Mouse (Mus musculus): ENCODE measurements around the gene Serbp1.

Serbp1 gene

GRCm38 (mm10) chr6:67235649-67236048 lies 2.3 kb upstream of the Serbp1 start:
- no peak for DNase-seq

DNA sequence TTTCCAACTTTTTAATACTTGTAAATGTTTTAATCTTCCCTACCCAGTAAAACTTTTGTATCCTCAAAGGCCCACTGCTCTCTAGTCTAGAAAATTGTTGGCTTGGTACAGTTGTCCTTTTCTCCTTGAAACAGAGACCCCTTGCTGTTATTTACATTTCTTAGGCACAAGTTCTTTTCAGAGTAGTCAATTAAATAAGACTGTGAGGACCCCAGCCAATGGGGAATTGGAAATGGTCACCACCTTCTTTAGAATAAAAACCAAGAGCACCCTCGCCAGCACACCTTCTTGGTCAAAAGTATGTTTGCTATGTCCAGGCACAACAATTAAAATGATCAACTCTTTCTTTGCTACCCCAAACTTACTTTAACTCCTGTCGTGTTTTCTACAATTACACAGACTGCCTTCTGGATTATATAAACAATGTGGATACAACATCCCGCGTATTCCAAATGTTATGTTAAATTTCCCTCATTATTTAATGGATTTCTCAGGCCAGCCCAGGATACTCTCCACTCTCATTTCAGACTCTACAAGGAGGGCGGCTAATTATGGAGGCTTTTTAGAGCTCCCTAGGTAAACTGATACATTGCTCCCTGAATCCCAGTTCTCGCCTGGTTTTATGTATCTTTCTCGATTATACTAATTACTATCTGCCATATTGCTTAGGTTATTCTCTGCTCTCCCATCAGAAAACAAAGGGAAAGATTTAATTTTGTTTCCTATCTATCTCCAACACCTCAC lies 1.3 kb upstream of the Serbp1 start:
- DNase-seq = no peak

- no peak for DNase-seq
These were observed 3.3 kb downstream of the Serbp1 start for GRCm38 (mm10) chr6:67241263-67241662.

DNA sequence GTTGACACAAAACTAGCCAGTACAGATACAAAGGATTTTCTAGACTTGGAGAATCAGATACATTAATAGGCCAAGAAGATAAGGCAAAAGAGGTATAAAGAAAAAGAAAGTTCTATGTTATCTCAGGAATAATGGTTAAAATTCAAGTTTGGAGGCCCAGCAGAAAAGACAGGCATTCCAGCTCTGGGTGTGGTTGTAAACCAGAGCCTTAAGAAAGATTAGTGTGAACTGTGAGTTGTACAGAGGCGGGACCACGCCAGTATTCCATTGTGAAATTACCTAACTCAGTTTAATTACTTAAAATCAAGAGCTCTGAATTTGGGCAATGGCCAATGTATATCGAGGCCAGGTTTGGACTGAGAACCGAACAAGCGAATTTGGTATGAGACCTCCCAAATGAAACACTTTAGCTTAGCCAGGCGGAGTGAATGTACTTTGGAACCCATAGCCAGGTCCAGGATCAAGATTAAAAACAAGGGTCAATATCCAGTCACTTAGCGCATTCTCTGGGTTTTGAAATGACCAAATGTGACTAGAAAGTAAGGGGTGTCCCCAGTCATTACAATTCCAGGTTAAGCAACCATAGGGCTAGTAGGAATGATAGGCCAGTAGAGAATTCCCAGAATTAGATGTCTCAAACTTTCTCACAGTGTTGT lies 5.9 kb downstream of the Serbp1 start:
- DNase-seq = no peak

- no peak for DNase-seq
These were observed 6.5 kb downstream of the Serbp1 start for GRCm38 (mm10) chr6:67244451-67244850.

DNA sequence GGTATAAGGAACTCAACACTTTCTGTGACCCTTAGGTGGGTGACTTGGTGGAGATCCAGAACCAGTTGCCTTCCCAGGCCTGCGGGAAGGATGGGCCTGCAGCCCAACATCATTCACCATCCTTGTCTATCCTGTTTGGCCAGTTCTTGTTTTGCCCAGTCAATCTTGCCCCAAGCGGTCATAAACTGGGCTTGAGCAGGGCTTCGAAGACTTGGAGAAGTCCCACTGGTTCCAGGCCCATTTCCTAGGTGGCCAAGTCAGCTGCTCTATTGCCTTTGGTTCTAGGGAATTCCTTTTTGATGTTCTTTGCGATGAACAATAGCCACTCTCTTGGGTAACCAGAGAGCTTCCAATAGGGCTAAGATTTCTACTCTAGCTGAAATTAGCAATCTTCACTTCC lies 13.1 kb downstream of the Serbp1 start:
- DNase-seq = no peak

- DNase-seq = no peak
These were observed 27.0 kb downstream of the Serbp1 start for GRCm38 (mm10) chr6:67264935-67265334.

DNA sequence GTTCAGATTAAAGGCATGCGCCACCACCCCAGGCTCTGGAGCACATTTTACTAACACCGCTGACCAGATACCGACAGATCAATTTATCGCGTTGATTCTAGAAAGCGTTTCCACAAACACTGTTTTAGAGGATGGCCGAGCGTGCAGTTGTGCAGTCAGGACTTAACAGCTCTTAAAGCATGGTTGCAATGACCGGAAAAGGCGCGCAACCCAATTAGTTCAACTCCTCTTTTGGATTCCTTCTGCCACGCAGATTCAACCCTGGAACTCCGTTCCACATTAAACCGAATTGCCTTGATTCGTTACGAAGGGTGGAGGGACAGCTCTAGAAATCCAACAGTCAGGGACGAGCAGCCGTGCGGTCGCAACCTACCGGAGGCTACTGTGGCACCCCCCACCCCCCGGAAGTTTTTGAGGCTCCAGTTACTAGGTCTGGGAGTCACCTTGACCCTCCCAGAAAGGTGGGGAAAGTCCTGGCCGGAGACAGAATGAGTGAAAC lies 28.2 kb downstream of the Serbp1 start:
- DNase-seq = no peak

- DNase-seq = peak; percentile 94 to 96
These were observed 28.9 kb downstream of the Serbp1 start for GRCm38 (mm10) chr6:67266664-67267407.

DNA sequence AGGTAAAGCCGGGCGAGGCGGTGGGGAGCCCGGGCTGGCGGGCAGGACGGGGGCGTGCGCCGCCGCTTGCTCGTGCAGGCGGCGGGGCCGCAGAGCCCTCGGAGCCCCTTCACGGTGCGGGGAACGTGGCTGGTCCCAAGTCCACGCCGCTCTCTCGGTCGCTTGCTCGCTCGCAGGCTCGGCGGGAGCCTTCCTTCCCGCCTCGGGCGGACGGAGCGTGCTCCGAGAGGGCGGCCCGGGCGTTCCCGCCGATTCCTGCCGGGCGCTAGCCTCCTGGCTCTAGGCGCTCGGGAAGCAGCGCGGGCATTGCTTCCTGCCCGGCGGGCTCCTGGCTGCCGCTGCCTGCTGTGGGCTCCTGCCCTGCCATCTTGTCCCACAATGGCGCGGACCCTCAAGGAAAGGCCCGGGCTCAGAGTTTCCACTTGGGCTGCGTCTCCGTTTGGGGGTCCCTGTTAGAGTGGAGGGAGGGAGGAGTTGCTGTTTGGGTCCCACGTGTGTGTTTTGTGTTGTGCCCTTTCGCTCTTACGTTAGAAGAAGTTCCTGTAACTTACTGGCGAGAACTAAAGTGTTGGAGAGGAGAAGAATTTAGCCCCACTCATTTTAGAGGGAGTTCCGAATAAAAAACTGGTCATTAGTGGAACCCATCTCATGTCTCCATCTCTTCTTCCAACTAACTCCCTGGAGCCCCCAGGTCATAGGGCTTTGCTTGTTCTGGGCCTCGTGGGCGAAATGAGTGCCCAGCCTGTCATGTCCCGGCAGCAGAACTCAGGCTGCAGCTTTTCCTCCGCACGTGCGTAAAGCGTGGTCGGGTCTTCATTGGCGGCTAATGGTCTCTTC lies 29.6 kb downstream of the Serbp1 start:
- peak; percentile 8 to 39 for DNase-seq

GRCm38 (mm10) chr6:67268245-67268612 lies 30.3 kb downstream of the Serbp1 start:
- no peak for DNase-seq

DNA sequence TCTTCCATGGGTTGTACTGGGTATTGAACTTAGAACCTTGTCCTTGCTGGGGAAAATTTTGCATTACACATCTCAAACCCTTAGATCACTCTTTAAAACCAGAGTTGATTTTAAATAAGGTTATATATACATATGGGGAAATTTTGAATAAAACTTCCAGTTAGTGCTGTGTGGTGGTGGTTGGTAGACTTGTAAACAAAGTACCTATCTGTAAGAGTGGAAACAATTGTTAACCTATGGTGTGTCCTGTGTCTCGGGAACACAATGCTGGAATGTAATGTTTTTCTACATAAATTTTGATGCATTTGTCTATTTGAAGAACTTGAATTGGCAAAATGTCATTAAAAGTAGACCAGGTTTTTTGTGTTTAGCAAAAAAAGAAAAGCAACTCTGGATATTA lies 31.0 kb downstream of the Serbp1 start:
- no peak for DNase-seq

DNA sequence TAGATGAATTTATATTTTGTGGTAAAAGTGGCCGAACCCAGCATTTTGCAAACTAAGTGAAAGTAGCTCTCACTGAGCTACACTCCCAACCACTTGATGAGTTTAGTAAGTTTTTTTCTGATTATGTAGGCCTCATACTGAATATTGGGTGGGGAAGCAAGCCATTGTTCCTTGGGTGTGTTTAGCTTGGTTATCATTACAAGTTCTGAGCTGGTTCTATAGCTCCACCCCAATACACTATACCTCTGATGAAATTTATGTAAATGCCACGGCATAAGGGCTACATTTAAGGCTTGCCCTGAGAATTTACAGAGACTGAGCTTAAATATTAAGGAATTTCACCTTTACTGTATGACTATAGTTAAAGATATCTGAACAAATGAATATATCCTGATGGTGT lies 31.5 kb downstream of the Serbp1 start:
- no peak for DNase-seq

DNA sequence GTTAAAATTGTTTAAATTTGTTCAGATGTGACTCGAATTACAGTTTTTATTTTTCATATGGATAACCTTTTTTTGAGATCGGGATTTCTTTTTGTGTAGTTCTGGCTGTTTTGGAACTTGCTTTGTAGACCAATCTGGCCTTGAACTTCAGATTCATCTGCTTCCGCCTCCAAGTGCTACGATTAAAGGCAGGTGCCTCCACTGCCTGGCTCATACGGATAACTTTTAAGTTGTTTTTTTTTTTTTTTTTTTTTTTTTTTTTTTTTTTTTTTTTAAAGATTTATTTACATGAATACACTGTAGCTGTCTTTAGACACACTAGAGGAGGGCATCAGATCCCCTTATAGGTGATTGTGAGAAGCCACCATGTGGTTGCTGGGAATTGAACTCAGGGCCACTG lies 40.0 kb downstream of the Serbp1 start:
- DNase-seq = no peak

GRCm38 (mm10) chr6:67281614-67282197 lies 43.7 kb downstream of the Serbp1 start:
- no peak for DNase-seq

DNA sequence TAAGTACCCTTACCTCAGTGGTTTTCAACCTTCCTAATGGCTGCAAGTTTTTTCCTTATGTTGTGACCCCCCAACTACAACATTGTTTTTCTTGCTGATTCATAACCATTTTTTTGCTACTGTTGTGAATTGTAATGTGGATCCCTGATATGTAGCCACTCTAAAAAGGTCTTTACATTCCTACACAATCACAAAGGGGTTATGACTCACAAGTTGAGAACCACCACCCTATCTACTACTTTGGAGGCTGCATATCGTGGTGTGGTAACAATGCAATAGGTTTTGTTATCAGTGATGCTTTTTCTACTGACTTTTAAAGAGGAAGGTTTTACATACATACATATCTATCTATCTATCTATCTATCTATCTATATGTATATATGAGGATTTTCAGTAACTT lies 44.9 kb downstream of the Serbp1 start:
- no peak for DNase-seq

GRCm38 (mm10) chr6:67292042-67292623 lies 54.2 kb downstream of the Serbp1 start:
- no peak for DNase-seq

DNA sequence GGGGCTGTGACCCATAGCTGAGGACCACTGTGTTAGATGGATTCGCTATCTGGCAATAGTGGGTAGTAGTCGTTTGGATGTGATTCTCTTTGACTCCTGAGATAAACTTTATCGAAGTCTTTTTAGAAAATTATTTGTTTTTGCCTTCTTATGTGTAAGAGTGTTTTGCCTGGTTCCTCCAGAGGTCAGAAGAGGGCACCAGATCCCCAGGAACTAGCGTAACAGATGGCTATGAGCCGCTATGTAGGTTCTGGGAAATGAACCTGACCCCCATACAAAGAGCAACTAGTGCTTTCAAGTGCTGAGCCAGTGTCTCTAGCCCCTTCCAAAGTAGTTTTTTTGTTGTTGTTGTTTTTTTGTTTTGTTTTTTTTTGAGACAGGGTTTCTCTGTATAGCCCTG lies 58.1 kb downstream of the Serbp1 start:
- no peak for DNase-seq

GRCm38 (mm10) chr6:67298742-67299141 lies 60.8 kb downstream of the Serbp1 start:
- DNase-seq = no peak

- DNase-seq = no peak
These were observed 62.3 kb downstream of the Serbp1 start for GRCm38 (mm10) chr6:67300300-67300699.

DNA sequence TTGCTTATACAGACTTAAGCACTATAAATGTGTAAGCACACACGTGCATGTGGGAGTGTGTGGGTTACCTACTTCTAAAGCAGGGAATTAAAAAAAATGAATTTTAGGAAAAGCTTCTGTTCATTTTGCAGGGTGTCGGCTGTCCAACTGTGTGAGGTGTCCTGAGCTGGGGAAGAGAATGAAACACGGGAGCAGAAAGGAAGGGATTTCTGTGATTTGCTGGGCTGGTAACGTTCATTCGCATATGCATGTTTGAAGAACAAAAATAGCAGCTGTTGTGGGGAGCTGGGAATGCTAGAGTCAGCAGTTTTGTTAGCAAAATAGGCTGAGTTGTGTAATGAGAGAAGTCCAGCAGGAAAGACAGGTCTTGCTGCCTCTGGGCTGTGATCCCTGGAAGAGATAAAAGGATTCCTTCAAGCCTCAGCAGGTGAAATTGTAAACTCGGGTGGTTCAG lies 62.8 kb downstream of the Serbp1 start:
- DNase-seq = no peak

- no peak for DNase-seq
These were observed 63.3 kb downstream of the Serbp1 start for GRCm38 (mm10) chr6:67301230-67301629.

Measured in cerebellum, postnatal 25 days (tissue).